Mouse (Mus musculus) ovary, postnatal 36 days (tissue): Measurements from ENCODE around the gene Dok3.

ENCODE experiments used
- DNase-seq: peaks from one replicate; pipeline ENCODE4 v3.0.0; 2022; ENCODE audit warnings: low spot score, mixed read lengths

Gene Dok3

GRCm38 (mm10) chr13:55506697-55507096 lies 22.4 kb downstream of the Dok3 start:
- no peak for DNase-seq

GRCm38 (mm10) chr13:55505810-55506209 lies 23.3 kb downstream of the Dok3 start:
- DNase-seq, result no peak

- no peak for DNase-seq
Observed at GRCm38 (mm10) chr13:55504390-55504789, 24.7 kb downstream of the Dok3 start.

- no peak for DNase-seq
Observed at GRCm38 (mm10) chr13:55502405-55502804, 26.7 kb downstream of the Dok3 start.

GRCm38 (mm10) chr13:55500575-55500974 lies 28.5 kb downstream of the Dok3 start:
- no peak for DNase-seq

GRCm38 (mm10) chr13:55498906-55499305 lies 30.2 kb downstream of the Dok3 start:
- DNase-seq, result no peak

- DNase-seq, result no peak
Observed at GRCm38 (mm10) chr13:55496661-55497060, 32.4 kb downstream of the Dok3 start.

- no peak for DNase-seq
Observed at GRCm38 (mm10) chr13:55495702-55496101, 33.4 kb downstream of the Dok3 start.

- no peak for DNase-seq
Observed at GRCm38 (mm10) chr13:55494883-55495621, 34.0 kb downstream of the Dok3 start.

- DNase-seq, result no peak
Observed at GRCm38 (mm10) chr13:55494257-55494656, 34.8 kb downstream of the Dok3 start.

- DNase-seq, result peak; percentile 62
Observed at GRCm38 (mm10) chr13:55487578-55488498, 41.3 kb downstream of the Dok3 start, which contains the start of gene Dbn1. Gene Dbn1 (minus strand): TSS chr13:55488111.

GRCm38 (mm10) chr13:55486916-55487577 lies 42.0 kb downstream of the Dok3 start:
- peak; percentile 44 for DNase-seq

- DNase-seq, result no peak
Observed at GRCm38 (mm10) chr13:55486029-55486794, 42.9 kb downstream of the Dok3 start.

GRCm38 (mm10) chr13:55484520-55485088 lies 44.5 kb downstream of the Dok3 start:
- no peak for DNase-seq

- DNase-seq, result no peak
Observed at GRCm38 (mm10) chr13:55483593-55483992, 45.5 kb downstream of the Dok3 start.

- DNase-seq, result no peak
Observed at GRCm38 (mm10) chr13:55483071-55483470, 46.0 kb downstream of the Dok3 start.

GRCm38 (mm10) chr13:55482542-55482941 lies 46.6 kb downstream of the Dok3 start:
- DNase-seq, result no peak

GRCm38 (mm10) chr13:55479929-55480328 lies 49.2 kb downstream of the Dok3 start:
- DNase-seq, result no peak

GRCm38 (mm10) chr13:55479008-55479407 lies 50.1 kb downstream of the Dok3 start:
- no peak for DNase-seq

- DNase-seq, result no peak
Observed at GRCm38 (mm10) chr13:55478036-55478435, 51.1 kb downstream of the Dok3 start.

GRCm38 (mm10) chr13:55477492-55477891 lies 51.6 kb downstream of the Dok3 start:
- DNase-seq, result no peak
